Mouse (Mus musculus) E14TG2a.4 (cell line): ENCODE measurements around the gene Zfp277.

Experiments used
- CTCF ChIP-seq: conservative IDR thresholded peaks from 2 replicates; pipeline ENCODE4 v1.5.1; 2014; ENCODE audit warnings: low read length
- NANOG ChIP-seq: IDR thresholded peaks from 2 replicates; pipeline ENCODE4 v1.6.1; 2014; ENCODE audit warnings: borderline replicate concordance, low read length, mixed read lengths
- POU5F1 ChIP-seq: IDR thresholded peaks from 2 replicates; pipeline ENCODE4 v1.6.1; 2014; ENCODE audit warnings: low read length, borderline replicate concordance

DNA sequence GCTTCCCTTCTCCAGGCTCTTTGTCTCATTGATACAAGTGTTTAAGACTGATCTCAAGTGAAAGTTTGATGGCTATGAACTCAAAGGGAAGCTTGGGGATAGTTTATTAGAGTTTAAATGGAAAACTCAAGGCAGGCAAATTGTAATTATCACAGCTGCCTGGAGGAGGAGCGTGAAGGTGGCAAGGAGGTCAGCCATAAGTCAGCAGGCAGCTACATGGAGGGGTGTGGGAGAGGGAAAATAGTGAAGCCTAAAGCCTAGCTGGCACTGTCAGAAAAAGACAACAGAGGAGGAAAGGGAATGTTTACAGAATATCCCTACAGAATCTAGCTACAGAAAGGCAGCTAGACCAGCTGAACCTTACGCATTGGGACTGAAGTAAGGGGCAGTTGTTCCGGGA is 52.8 kb downstream of the Zfp277 start:
- TF ChIP-seq CTCF (no peak), NANOG (no peak), POU5F1 (no peak)
